Mouse (Mus musculus) embryonic fibroblast, embryonic 13.5 days (primary cell): ENCODE results near the gene Cdc42bpg. TPM values are rescaled to one million over a fixed set of nuclear protein-coding genes. Genes with fewer than 3 reads are reported as not detected.
"Not testable (repeated sequence)": the region's sequence is repeated elsewhere in the genome, so short reads cannot be mapped to it uniquely, and the experiment has no call there.

Experiments used
- H3K27ac ChIP-seq: 2 replicates; pipeline ENCODE4 v1.5.1; 2012; ENCODE audit warnings: low read length, control low read depth, inconsistent platforms; ENCODE audit not compliant: insufficient read depth
- H3K4me1 ChIP-seq: 2 replicates; pipeline ENCODE4 v1.6.1; 2011; ENCODE audit warnings: low read length; ENCODE audit not compliant: control insufficient read depth, insufficient read depth
- H3K4me3 ChIP-seq: 2 replicates; pipeline ENCODE4 v1.5.1; 2011; ENCODE audit warnings: mild to moderate bottlenecking, control low read depth, low read length; ENCODE audit not compliant: insufficient read depth
- CTCF ChIP-seq: IDR thresholded peaks from 2 replicates; pipeline ENCODE4 v1.5.1; 2011; ENCODE audit warnings: mild to moderate bottlenecking, control low read depth, low read length, moderate library complexity, borderline replicate concordance; ENCODE audit not compliant: insufficient read depth
- POLR2A ChIP-seq: IDR thresholded peaks from 2 replicates; pipeline ENCODE4 v1.6.1; 2011; ENCODE audit warnings: low read depth, mild to moderate bottlenecking, control low read depth, low read length, moderate library complexity
- polyA plus RNA-seq: library from polyadenylated mRNA; stranded (reverse); fragments of >200 nt; gene quantifications from 2 replicates; pipeline ENCODE4 v1.2.4, GENCODE M21; 2011; ENCODE audit warnings: low read depth; ENCODE audit not compliant: missing spikeins, insufficient read length

Gene Cdc42bpg
- polyA plus RNA-seq, 1 experiment = 17.0 TPM

- peak overlapping the region; percentile 65; the same call in 1 of the 2 replicates for H3K4me3 ChIP-seq
- TF ChIP-seq POLR2A (no peak; the same call in 1 of the 2 replicates), CTCF (no peak)
- peak overlapping the region; percentile 59 for H3K27ac ChIP-seq
- peaks cover 7% of the 10 kb centered on the region; the same call in 1 of the 2 replicates for H3K4me1 ChIP-seq
Observed at GRCm38 (mm10) chr19:6305517-6306115, 640 bp upstream of the Cdc42bpg start.

GRCm38 (mm10) chr19:6306586-6306985 lies 330 bp downstream of the Cdc42bpg start:
- H3K27ac ChIP-seq = peak overlapping the region; percentile 73
- H3K4me3 ChIP-seq = peak overlapping the region; percentile 65
- TF ChIP-seq CTCF (peak; percentile 64), POLR2A (peak; percentile 50; the same call in 1 of the 2 replicates)
- peaks cover 7% of the 10 kb centered on the region; the same call in 1 of the 2 replicates for H3K4me1 ChIP-seq

DNA sequence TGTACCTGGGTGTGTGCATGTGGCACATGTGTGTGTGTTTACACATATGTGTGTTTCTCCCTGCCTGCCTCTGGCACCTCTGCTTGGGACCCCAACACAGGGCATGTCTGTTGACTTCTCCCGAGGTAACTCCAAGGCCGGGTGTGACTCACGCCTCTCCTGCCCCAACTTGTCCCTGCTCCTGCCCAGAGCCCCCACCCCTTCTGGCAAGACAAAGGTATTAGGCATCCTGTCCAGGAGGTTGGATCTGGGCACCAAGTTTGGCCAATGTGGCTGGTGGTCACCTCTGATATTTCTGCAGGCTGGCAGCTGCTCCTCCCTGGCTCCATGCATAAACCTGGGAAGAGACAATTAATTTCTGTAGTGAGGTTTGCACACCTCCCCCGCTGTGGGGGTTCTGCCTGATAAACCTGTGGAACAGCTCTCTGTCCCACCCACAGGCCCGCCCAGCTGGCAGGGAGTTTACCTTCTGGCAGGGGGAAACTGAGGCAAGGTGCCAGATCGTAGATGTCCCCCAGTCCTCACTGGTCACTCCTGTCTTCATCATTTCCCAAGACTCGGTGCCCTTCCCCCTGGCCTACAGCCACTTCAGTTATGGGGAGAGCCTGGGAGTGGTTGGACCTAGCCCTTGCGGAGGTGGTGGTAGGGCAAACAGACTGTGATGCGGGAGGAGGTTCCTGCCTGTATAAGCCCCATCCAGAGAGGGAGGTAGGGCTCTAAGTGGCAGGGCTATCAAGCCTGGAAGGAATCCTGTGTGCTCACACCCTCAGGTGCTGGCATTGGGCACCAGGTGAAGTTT lies 1.7 kb downstream of the Cdc42bpg start:
- H3K4me1 ChIP-seq = peaks cover 5% of the 10 kb centered on the region; the same call in 1 of the 2 replicates
- no peak overlapping the region for H3K27ac ChIP-seq
- no peak for TF ChIP-seq CTCF
- peak; percentile 28; the same call in 1 of the 2 replicates for TF ChIP-seq POLR2A
- H3K4me3 ChIP-seq = peak overlapping the region; percentile 65; the same call in 1 of the 2 replicates

GRCm38 (mm10) chr19:6310181-6310580 lies 3.9 kb downstream of the Cdc42bpg start:
- TF ChIP-seq CTCF = no peak
- TF ChIP-seq POLR2A = no peak
- Histone ChIP-seq H3K4me3 (no peak overlapping the region), H3K4me1 (peaks cover 5% of the 10 kb centered on the region; the same call in 1 of the 2 replicates), H3K27ac (no peak overlapping the region)

- H3K27ac ChIP-seq, H3K4me3 ChIP-seq, H3K4me1 ChIP-seq: not testable (repeated sequence)
Observed at GRCm38 (mm10) chr19:6311783-6312182, 5.5 kb downstream of the Cdc42bpg start.

GRCm38 (mm10) chr19:6313796-6314195 lies 7.5 kb downstream of the Cdc42bpg start:
- no peak for TF ChIP-seq CTCF
- TF ChIP-seq POLR2A = no peak
- Histone ChIP-seq H3K4me1 (no peaks in the 10 kb centered on the region), H3K4me3 (no peak overlapping the region), H3K27ac (no peak overlapping the region)

DNA sequence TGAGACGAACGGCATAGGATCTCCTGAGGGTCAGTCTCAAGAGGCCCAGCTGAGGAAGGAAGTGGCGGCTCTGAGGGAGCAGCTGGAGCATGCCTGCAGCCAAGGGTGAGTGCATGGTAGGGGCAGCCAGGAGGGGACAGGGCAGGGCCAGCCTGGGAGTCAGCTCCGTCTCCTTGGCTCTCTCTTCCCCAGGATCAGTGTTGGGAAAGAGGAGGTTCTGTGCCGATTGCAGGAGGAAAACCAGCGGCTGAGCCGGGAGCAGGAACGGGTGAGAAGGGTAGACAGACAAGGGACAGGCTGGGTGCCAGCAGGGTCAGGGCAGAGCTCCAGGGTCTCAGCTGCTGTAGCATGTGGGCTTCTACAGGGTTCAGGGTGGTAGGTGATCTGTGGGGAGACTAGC lies 8.3 kb downstream of the Cdc42bpg start:
- no peaks in the 10 kb centered on the region for H3K4me1 ChIP-seq
- TF ChIP-seq POLR2A (no peak), CTCF (no peak)
- no peak overlapping the region for H3K27ac ChIP-seq
- no peak overlapping the region for H3K4me3 ChIP-seq

DNA sequence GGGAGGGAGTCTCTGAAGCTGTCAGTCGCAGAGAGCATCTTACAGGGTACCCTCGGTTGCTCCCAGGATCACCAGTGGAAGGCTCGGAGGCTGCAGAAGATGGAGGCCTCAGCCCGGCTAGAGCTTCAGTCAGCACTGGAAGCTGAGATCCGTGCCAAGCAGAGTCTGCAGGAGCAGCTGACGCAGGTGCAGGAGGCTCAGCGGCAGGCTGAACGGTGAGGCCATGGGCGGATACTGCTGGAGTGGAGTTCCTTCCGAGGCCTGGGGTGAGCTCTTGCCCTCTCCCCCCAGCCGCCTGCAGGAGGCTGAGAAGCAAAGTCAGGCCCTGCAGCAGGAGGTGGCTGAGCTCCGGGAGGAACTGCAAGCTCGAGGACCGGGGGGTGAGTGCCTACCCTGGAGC lies 9.3 kb downstream of the Cdc42bpg start:
- TF ChIP-seq CTCF (no peak), POLR2A (no peak)
- Histone ChIP-seq H3K4me3 (no peak overlapping the region), H3K4me1 (no peaks in the 10 kb centered on the region), H3K27ac (no peak overlapping the region)

DNA sequence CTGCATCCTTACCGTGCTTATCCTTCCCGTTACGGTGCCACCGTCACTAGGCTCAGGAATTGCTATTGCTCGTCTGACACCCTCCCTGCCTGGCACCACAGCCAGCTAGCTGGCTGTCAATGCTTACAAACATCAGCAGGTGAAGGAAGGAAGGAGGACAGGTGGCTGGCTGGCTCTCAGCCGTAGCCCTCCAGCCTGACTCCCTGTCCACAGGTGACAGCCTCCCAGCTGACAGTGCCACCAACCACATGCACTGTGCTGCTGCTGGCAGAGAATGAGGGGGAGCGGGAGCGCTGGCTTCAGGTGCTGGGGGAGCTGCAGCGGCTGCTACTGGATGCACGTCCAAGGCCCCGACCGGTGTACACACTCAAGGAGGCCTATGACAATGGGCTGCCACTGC lies 11.9 kb downstream of the Cdc42bpg start:
- TF ChIP-seq CTCF (no peak), POLR2A (no peak)

DNA sequence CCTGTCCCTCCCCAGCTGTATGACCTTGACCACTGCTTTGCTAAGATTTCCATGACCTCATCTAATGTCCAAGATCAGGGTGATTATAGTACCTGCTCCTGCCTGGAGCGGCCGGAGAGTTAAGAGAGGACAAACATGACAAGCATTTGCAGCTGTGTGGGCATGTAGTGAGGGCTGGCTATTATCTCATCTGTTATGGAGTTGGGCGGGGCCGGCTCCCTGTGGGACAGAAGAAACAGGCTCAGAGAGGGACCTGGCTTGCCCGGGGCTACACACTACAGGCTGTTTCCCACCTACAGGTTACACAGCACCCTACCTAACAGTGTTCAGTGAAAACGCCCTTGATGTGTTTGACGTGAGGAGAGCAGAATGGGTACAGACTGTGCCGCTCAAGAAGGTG lies 15.1 kb downstream of the Cdc42bpg start:
- Histone ChIP-seq H3K4me1 (no peaks in the 10 kb centered on the region), H3K27ac (no peak overlapping the region), H3K4me3 (no peak overlapping the region)
- TF ChIP-seq POLR2A (no peak), CTCF (no peak)

More for the DNA sequence above, 11.9 kb downstream of the Cdc42bpg start:
- H3K4me3 ChIP-seq = no peak overlapping the region
- H3K27ac ChIP-seq = no peak overlapping the region
- H3K4me1 ChIP-seq = no peaks in the 10 kb centered on the region
